Mouse (Mus musculus) liver, embryonic 13.5 days (tissue): ENCODE data around the gene Gm49383. TPM values are rescaled to one million over a fixed set of nuclear protein-coding genes. Genes with fewer than 3 reads are reported as not detected.
A peak's percentile ranks its signal among the peaks of the same experiment; 100 is the strongest.

Source experiments
- ATAC-seq: fragments of 200-750 bp; cut with Nextera tagmentation; 2 replicates; pipeline ENCODE4 v1.8.0; 2017; ENCODE audit warnings: low read depth, mild to moderate bottlenecking, moderate number of reproducible peaks, moderate library complexity
- DNase-seq: peaks from one replicate; pipeline ENCODE4 v3.0.0; 2022
- H3K27ac ChIP-seq: fragments of 300-500 bp; sonication (generic); 2 replicates; pipeline ENCODE4 v1.5.1; 2015; ENCODE audit warnings: moderate library complexity, mild to moderate bottlenecking, inconsistent platforms
- H3K27me3 ChIP-seq: fragments of 300-500 bp; sonication (generic); 2 replicates; pipeline ENCODE4 v1.6.1; 2015; ENCODE audit warnings: mild to moderate bottlenecking, inconsistent platforms
- H3K36me3 ChIP-seq: fragments of 300-500 bp; sonication (generic); 2 replicates; pipeline ENCODE4 v1.6.1; 2015; ENCODE audit warnings: mild to moderate bottlenecking, inconsistent platforms
- H3K4me1 ChIP-seq: fragments of 300-500 bp; sonication (generic); replicated peaks from 2 replicates; pipeline ENCODE4 v1.6.1; 2015; ENCODE audit warnings: inconsistent platforms
- H3K4me2 ChIP-seq: fragments of 300-500 bp; sonication (generic); 2 replicates; pipeline ENCODE4 v1.6.1; 2015; ENCODE audit warnings: inconsistent platforms, mild to moderate bottlenecking, moderate library complexity
- H3K4me3 ChIP-seq: fragments of 300-500 bp; sonication (generic); replicated peaks from 2 replicates; pipeline ENCODE4 v1.5.1; 2015; ENCODE audit warnings: mild to moderate bottlenecking, inconsistent platforms
- H3K9ac ChIP-seq: fragments of 300-500 bp; sonication (generic); 2 replicates; pipeline ENCODE4 v1.6.1; 2015; ENCODE audit warnings: mild to moderate bottlenecking, inconsistent platforms
- H3K9me3 ChIP-seq: fragments of 300-500 bp; sonication (generic); replicated peaks from 2 replicates; pipeline ENCODE4 v1.6.1; 2016; ENCODE audit warnings: inconsistent platforms
- WGBS: fragments of 180-500 bp; shearing (Covaris S2); methylation state at CpG from one replicate; pipeline ENCODE4 v1.1.7; 2015; ENCODE audit not compliant: insufficient replicate concordance; 5-methylcytosine and 5-hydroxymethylcytosine counted together
- polyA plus RNA-seq: library from polyadenylated mRNA; unstranded; fragments of >200 nt; fragmentation: Nextera tagmentation; extraction: Ambion mirVana; gene quantifications from 2 replicates; pipeline ENCODE4 v1.2.1, GENCODE M21; 2015

The Gm49383 gene
- polyA plus RNA-seq = 28.8 and 32.0 TPM in 2 replicates

- H3K36me3 ChIP-seq = peaks cover 38% of the 10 kb centered on the region
- under 1% methylated on average over 75 of the region's 75 CpGs for WGBS
- H3K27ac ChIP-seq = peak within 1 kb of the TSS; percentile 88
- peak within 1 kb of the TSS; percentile 95 for H3K4me3 ChIP-seq
- H3K9me3 ChIP-seq = no peaks in the 10 kb centered on the region
- H3K9ac ChIP-seq = peak within 1 kb of the TSS; percentile 92
- ATAC-seq = peak; percentile 76
- H3K27me3 ChIP-seq = no peaks in the 10 kb centered on the region
- peaks cover 39% of the 10 kb centered on the region for H3K4me1 ChIP-seq
- peak within 1 kb of the TSS; percentile 98 for H3K4me2 ChIP-seq
- peak; percentile 59 for DNase-seq
Observed at GRCm38 (mm10) chr12:69196444-69197377, at the start of gene Gm49383. Gene Gm49383 (minus strand): TSS chr12:69197104.

GRCm38 (mm10) chr12:69241771-69242431 is 45.0 kb upstream of the Gm49383 start:
- Histone ChIP-seq H3K9me3 (no peaks in the 10 kb centered on the region), H3K27me3 (no peaks in the 10 kb centered on the region), H3K27ac (peak overlapping the region; percentile 55), H3K4me1 (peaks cover 22% of the 10 kb centered on the region), H3K36me3 (no peaks in the 10 kb centered on the region), H3K4me3 (peak overlapping the region; percentile 72), H3K9ac (peak overlapping the region; percentile 80), H3K4me2 (peak overlapping the region; percentile 94)
- DNase-seq (peak; percentile 43), ATAC-seq (peak; percentile 81)
- under 1% methylated on average over 64 of the region's 64 CpGs for WGBS

GRCm38 (mm10) chr12:69241405-69241770 is 44.5 kb upstream of the Gm49383 start:
- Histone ChIP-seq H3K27ac (peak overlapping the region; percentile 55), H3K27me3 (no peaks in the 10 kb centered on the region), H3K4me2 (peak overlapping the region; percentile 94), H3K36me3 (no peaks in the 10 kb centered on the region), H3K4me3 (peak overlapping the region; percentile 72), H3K4me1 (peaks cover 22% of the 10 kb centered on the region), H3K9me3 (no peaks in the 10 kb centered on the region), H3K9ac (peak overlapping the region; percentile 80)
- ATAC-seq (no peak; the same call in 1 of the 2 replicates), DNase-seq (no peak)
- 3% methylated on average over 3 of the region's 3 CpGs for whole genome bisulfite sequencing

DNA sequence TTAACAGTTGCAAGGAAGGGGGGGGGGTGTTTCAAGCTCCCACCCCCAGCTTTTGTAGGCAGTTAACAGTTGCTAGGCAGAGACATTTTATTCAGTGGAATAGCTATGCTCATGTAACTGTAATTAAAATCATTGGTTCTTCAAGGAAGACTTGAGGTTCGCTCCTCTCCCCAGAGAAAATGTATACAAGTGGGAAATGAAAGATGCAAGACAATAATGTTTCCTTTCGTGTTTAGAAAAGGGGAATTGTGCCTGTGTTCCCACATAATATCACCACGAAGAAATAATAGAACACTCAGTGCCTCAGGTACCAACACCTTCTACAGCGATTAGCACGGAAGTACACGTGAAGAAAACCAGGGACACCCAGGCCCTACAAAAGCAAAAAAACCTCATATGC is 44.0 kb upstream of the Gm49383 start, which contains the start of gene Klhdc1:
Klhdc1 (plus strand) TSS at position 301 of the 400 bp plus-strand sequence.
- H3K27me3 ChIP-seq = no peaks in the 10 kb centered on the region
- peak within 1 kb of the TSS; percentile 80 for H3K9ac ChIP-seq
- H3K4me2 ChIP-seq = peak within 1 kb of the TSS; percentile 94
- H3K9me3 ChIP-seq = no peaks in the 10 kb centered on the region
- H3K36me3 ChIP-seq = no peaks in the 10 kb centered on the region
- H3K4me1 ChIP-seq = peaks cover 22% of the 10 kb centered on the region
- ATAC-seq (no peak), DNase-seq (no peak)
- WGBS = 47% methylated on average over 6 of the region's 6 CpGs
- peak within 1 kb of the TSS; percentile 72 for H3K4me3 ChIP-seq
- peak within 1 kb of the TSS; percentile 55 for H3K27ac ChIP-seq

GRCm38 (mm10) chr12:69238284-69238683 is 41.4 kb upstream of the Gm49383 start:
- Histone ChIP-seq H3K36me3 (no peaks in the 10 kb centered on the region), H3K27me3 (no peaks in the 10 kb centered on the region), H3K4me3 (no peak overlapping the region), H3K9ac (no peak overlapping the region), H3K4me1 (peaks cover 22% of the 10 kb centered on the region), H3K27ac (no peak overlapping the region), H3K9me3 (no peaks in the 10 kb centered on the region), H3K4me2 (no peak overlapping the region)
- DNase-seq = no peak
- 25% methylated on average over 3 of the region's 3 CpGs for WGBS
- no peak for ATAC-seq

GRCm38 (mm10) chr12:69235782-69236181 is 38.9 kb upstream of the Gm49383 start:
- Histone ChIP-seq H3K4me2 (no peak overlapping the region), H3K36me3 (no peaks in the 10 kb centered on the region), H3K27me3 (no peaks in the 10 kb centered on the region), H3K4me3 (no peak overlapping the region), H3K9me3 (no peaks in the 10 kb centered on the region), H3K27ac (no peak overlapping the region), H3K9ac (no peak overlapping the region), H3K4me1 (peaks cover 3% of the 10 kb centered on the region)
- ATAC-seq (no peak), DNase-seq (no peak)
- 77% methylated on average over 6 of the region's 6 CpGs for WGBS

DNA sequence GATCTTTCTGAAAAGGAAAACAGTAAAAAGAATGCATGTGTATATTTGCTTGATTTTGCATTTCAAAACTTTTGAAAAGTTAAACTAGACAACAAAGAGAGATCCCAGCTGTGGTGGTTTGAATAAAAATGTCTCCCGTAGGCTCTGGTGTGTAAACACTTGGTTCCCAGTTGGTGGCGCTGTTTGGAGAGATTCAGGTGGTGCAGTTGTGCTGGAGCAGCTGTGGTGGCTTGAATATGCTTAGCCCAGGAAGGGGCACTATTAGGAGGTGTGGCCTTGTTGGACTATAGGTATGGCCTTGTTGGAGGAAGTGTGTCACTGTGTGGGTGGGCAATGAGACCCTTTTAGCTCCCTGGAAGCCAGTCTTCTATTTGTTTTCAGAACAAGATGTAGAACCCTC is 32.3 kb upstream of the Gm49383 start:
- Histone ChIP-seq H3K27ac (no peak overlapping the region), H3K9ac (no peak overlapping the region), H3K9me3 (no peaks in the 10 kb centered on the region), H3K4me3 (no peak overlapping the region), H3K4me1 (peaks cover 30% of the 10 kb centered on the region), H3K36me3 (peaks cover 17% of the 10 kb centered on the region), H3K4me2 (no peak overlapping the region), H3K27me3 (no peaks in the 10 kb centered on the region)
- ATAC-seq (no peak), DNase-seq (peak; percentile 49)
- 59% methylated on average over 2 of the region's 2 CpGs for WGBS

DNA sequence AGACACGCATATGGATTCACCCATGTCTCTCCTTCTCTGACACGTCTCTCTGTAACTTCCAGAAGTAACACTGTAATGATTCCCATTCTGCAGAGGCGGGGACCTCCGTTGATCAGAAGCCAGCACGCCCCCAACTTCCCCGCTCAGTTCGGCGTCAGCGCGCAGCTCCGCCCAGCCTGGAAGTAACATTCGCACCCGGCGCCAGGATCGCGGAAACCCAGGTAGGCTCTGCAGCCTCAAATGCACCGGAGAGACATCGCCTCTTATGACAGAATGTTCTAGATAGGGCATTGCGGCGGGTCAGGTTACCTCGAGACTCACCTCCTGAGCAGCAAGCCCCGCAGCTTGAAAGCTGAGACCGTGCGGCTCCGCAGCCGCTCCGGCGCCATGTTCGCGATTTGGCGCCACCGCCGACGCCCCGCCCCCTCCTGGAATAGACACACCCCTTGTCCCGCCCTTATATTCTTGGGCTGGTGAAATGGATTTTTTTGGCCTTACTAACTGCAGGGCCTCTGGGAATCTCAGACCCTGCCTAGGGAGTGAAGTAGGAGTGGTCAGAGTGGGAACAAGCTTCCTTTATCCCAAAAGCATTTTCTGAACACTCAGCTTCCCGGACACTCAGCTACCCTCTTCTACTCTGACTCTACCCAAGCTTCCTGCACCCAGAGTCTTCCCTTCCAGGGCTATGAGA is 31.0 kb upstream of the Gm49383 start, which contains the start of gene Pole2:
Pole2 (minus strand) TSS at position 420 of the 691 bp plus-strand sequence.
- ATAC-seq = peak; percentile 97
- no peaks in the 10 kb centered on the region for H3K27me3 ChIP-seq
- peak within 1 kb of the TSS; percentile 75 for H3K4me2 ChIP-seq

GRCm38 (mm10) chr12:69220613-69221277 is 23.8 kb upstream of the Gm49383 start:
- 82% methylated on average over 19 of the region's 19 CpGs for WGBS
- H3K27me3 ChIP-seq = no peaks in the 10 kb centered on the region
- H3K4me1 ChIP-seq = peaks cover 12% of the 10 kb centered on the region
- H3K9ac ChIP-seq = no peak overlapping the region
- ATAC-seq (peak; percentile 54; the same call in 1 of the 2 replicates), DNase-seq (no peak)
- H3K27ac ChIP-seq = 0 out of 2 replicates have a peak overlapping the region, but pooled peaks have one; percentile 0
- H3K4me3 ChIP-seq = no peak overlapping the region
- peaks cover 87% of the 10 kb centered on the region for H3K36me3 ChIP-seq
- H3K4me2 ChIP-seq = no peak overlapping the region
- H3K9me3 ChIP-seq = no peaks in the 10 kb centered on the region

More for the DNA sequence above, 31.0 kb upstream of the Gm49383 start, which contains the start of gene Pole2:
- peak within 1 kb of the TSS; percentile 63 for H3K4me3 ChIP-seq
- H3K27ac ChIP-seq = peak within 1 kb of the TSS; percentile 50
- H3K9ac ChIP-seq = peak within 1 kb of the TSS; percentile 69
- peak; percentile 82 for DNase-seq
- peaks cover 30% of the 10 kb centered on the region for H3K4me1 ChIP-seq
- no peaks in the 10 kb centered on the region for H3K9me3 ChIP-seq
- peaks cover 29% of the 10 kb centered on the region for H3K36me3 ChIP-seq
- WGBS = under 1% methylated on average over 37 of the region's 37 CpGs

GRCm38 (mm10) chr12:69216587-69216986 is 19.7 kb upstream of the Gm49383 start:
- Histone ChIP-seq H3K27ac (no peak overlapping the region), H3K9me3 (no peaks in the 10 kb centered on the region), H3K4me3 (no peak overlapping the region), H3K36me3 (peaks cover 98% of the 10 kb centered on the region), H3K4me2 (no peak overlapping the region), H3K9ac (no peak overlapping the region), H3K27me3 (no peaks in the 10 kb centered on the region), H3K4me1 (peaks cover 8% of the 10 kb centered on the region; the same call in 1 of the 2 replicates)
- DNase-seq = no peak
- 85% methylated on average over 7 of the region's 7 CpGs for WGBS
- no peak for ATAC-seq
